Mouse (Mus musculus): Measurements from ENCODE around the gene Vmn2r53.
"Not testable (repeated sequence)": the region's sequence is repeated elsewhere in the genome, so short reads cannot be mapped to it uniquely, and the experiment has no call there.

The Vmn2r53 gene

GRCm38 (mm10) chr7:12608688-12609087 lies at the start of gene Vmn2r53:
Vmn2r53 (minus strand) TSS chr7:12608788.
- no peak for DNase-seq (ENCODE audit: low spot score in 2 of 2)

- DNase-seq (ENCODE audit: low spot score in 2 of 2), result not testable (repeated sequence)
These were observed 31.6 kb upstream of the Vmn2r53 start, which contains the start of gene Vmn2r54 for GRCm38 (mm10) chr7:12640219-12640618. Vmn2r54 (minus strand) TSS chr7:12640319.
